30 mouse cellular contexts compared by ENCODE assay signal in the genomic region with DNA sequence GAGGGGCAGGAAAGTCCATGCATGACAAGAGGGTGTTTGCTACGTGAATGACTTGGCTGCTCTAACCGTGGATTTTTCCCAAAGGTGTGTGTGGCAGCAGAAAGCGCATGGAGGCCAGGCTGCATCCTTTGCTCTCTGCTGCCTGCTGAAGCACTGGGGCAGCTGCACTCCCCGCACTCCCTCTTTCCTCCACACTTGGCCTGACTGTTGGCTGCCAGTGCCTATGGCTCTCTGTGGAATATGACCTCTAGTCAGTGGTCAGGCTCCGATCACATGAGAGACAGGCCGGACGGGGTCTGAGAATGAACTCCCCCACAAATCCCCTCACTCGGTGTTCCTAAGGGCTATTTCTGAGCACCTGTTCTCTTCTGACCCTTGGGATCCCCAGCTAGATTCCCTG.
A peak's percentile ranks its signal among the peaks of the same experiment; 100 is the strongest.
DNase-seq lines count a peak whose midpoint lies in the region; ATAC-seq and TF ChIP-seq lines count a peak whose summit lies in the region.
"Had no signal": no experiment of that assay in that cellular context is flagged by ENCODE, and none has a peak within 500 bp of the region (broad histone marks: within the 10 kb centered on the region; RNA-seq: fewer than 3 reads in every experiment).

No protein-coding gene starts in this region.

- no peak overlapping the region for H3K9ac ChIP-seq in intestine, embryonic 14.5 days (ENCODE audit: low read length)
- H3K9ac ChIP-seq in intestine, postnatal 0 days (ENCODE audit: low read depth, low read length): no peak overlapping the region
- no peak overlapping the region for H3K9ac ChIP-seq in lung, postnatal 0 days (replicated peaks; ENCODE audit: low read depth)
- no peak overlapping the region for H3K9ac ChIP-seq in kidney, embryonic 16.5 days (replicated peaks; ENCODE audit: low read length)
- H3K9ac ChIP-seq: embryonic facial prominence, embryonic 15.5 days; forebrain, embryonic 13.5 days; heart, embryonic 12.5 days; hindbrain, embryonic 14.5 days; limb, embryonic 15.5 days; liver, embryonic 14.5 days; lung, embryonic 15.5 days; neural tube, embryonic 15.5 days; stomach, embryonic 15.5 days had no signal

- no peak for TF ChIP-seq EP300 in lung, postnatal 0 days (IDR thresholded peaks at IDR 0.05)

- H3K27me3 ChIP-seq in intestine, embryonic 14.5 days (replicated peaks; ENCODE audit: control insufficient read depth, insufficient read depth, low read length): no peaks in the 10 kb centered on the region
- H3K27me3 ChIP-seq in intestine, postnatal 0 days (replicated peaks; ENCODE audit: control insufficient read depth, insufficient read depth, low read length): no peaks in the 10 kb centered on the region
- no peaks in the 10 kb centered on the region for H3K27me3 ChIP-seq in lung, postnatal 0 days (replicated peaks; ENCODE audit: insufficient read depth, low read length)
- no peaks in the 10 kb centered on the region for H3K27me3 ChIP-seq in kidney, embryonic 16.5 days (ENCODE audit: insufficient read depth, low read length)
- H3K27me3 ChIP-seq: embryonic facial prominence, embryonic 15.5 days; forebrain, embryonic 13.5 days; limb, embryonic 15.5 days; lung, embryonic 15.5 days; neural tube, embryonic 15.5 days; stomach, embryonic 15.5 days had no signal

- no peak overlapping the region for H3K4me2 ChIP-seq in intestine, embryonic 14.5 days (ENCODE audit: low read length)
- no peak overlapping the region for H3K4me2 ChIP-seq in intestine, postnatal 0 days (replicated peaks; ENCODE audit: low read depth)
- no peak overlapping the region for H3K4me2 ChIP-seq in lung, postnatal 0 days (replicated peaks; ENCODE audit: low read depth, low read length)
- H3K4me2 ChIP-seq in kidney, embryonic 16.5 days (replicated peaks; ENCODE audit: low read depth, low read length): no peak overlapping the region
- H3K4me2 ChIP-seq: embryonic facial prominence, embryonic 15.5 days; forebrain, embryonic 13.5 days; heart, embryonic 12.5 days; hindbrain, embryonic 14.5 days; limb, embryonic 15.5 days; lung, embryonic 15.5 days; neural tube, embryonic 15.5 days; stomach, embryonic 15.5 days had no signal

- no peak overlapping the region for H3K27ac ChIP-seq in intestine, embryonic 14.5 days (ENCODE audit: low read depth)
- no peak overlapping the region for H3K27ac ChIP-seq in intestine, postnatal 0 days (ENCODE audit: low read depth, low read length)
- H3K27ac ChIP-seq in lung, postnatal 0 days (ENCODE audit: low read length): 0 out of 2 replicates have a peak overlapping the region, but pooled peaks have one; percentile 11
- H3K27ac ChIP-seq in kidney, embryonic 16.5 days (ENCODE audit: low read length): no peak overlapping the region
- H3K27ac ChIP-seq: embryonic facial prominence, embryonic 10.5 days; embryonic facial prominence, embryonic 15.5 days; forebrain, embryonic 13.5 days; hindbrain, embryonic 14.5 days; limb, embryonic 10.5 days; limb, embryonic 15.5 days; liver, embryonic 14.5 days; lung, embryonic 15.5 days; macrophage; neural tube, embryonic 15.5 days; stomach, embryonic 15.5 days had no signal

- peak; percentile 47 for DNase-seq in intestine, embryonic 14.5 days (ENCODE audit: low spot score)
- no peak for DNase-seq in lung, postnatal 0 days (ENCODE audit: low spot score)
- no peak for DNase-seq in lung, postnatal 10 days
- DNase-seq in kidney, postnatal 25 days: peak; percentile 45 to 59
- DNase-seq in adrenal gland, adult 18-20 months (ENCODE audit: low spot score in 2 of 2): no peak
- no peak for DNase-seq in thymus, adult 18-20 months
- DNase-seq: adrenal gland, postnatal 14 days; B cell, adult 2 months; cerebellum, postnatal 14 days; gastrocnemius, postnatal 36 days; heart, adult 2 months; layer of hippocampus, postnatal 36 days; midbrain, embryonic 14.5 days; retina, postnatal 1 day; right cerebral cortex, postnatal 25 days; thymus, postnatal 14 days had no signal

- H3K4me3 ChIP-seq in intestine, embryonic 14.5 days (ENCODE audit: low read depth, low read length): no peak overlapping the region
- no peak overlapping the region for H3K4me3 ChIP-seq in intestine, postnatal 0 days (ENCODE audit: low read depth, low read length)
- H3K4me3 ChIP-seq in lung, postnatal 0 days (ENCODE audit: low read depth, low read length): no peak overlapping the region
- no peak overlapping the region for H3K4me3 ChIP-seq in kidney, embryonic 16.5 days (ENCODE audit: low read length)
- H3K4me3 ChIP-seq: embryonic facial prominence, embryonic 10.5 days; embryonic facial prominence, embryonic 15.5 days; forebrain, embryonic 13.5 days; heart, adult 2 months; heart, embryonic 12.5 days; limb, embryonic 10.5 days; limb, embryonic 15.5 days; lung, embryonic 15.5 days; neural tube, embryonic 15.5 days; stomach, embryonic 15.5 days had no signal

- 0 out of 2 replicates have a peak, but pooled peaks cover 4% of the 10 kb centered on the region for H3K4me1 ChIP-seq in intestine, embryonic 14.5 days (replicated peaks; ENCODE audit: control insufficient read depth, insufficient read depth, low read length)
- no peaks in the 10 kb centered on the region for H3K4me1 ChIP-seq in intestine, postnatal 0 days (replicated peaks; ENCODE audit: control insufficient read depth, insufficient read depth, low read length)
- no peaks in the 10 kb centered on the region for H3K4me1 ChIP-seq in lung, postnatal 0 days (ENCODE audit: insufficient read depth, low read depth, low read length)
- no peaks in the 10 kb centered on the region for H3K4me1 ChIP-seq in kidney, embryonic 16.5 days (ENCODE audit: insufficient read depth, low read length)
- H3K4me1 ChIP-seq: embryonic facial prominence, embryonic 10.5 days; embryonic facial prominence, embryonic 15.5 days had no signal

- no peak for TF ChIP-seq CTCF in intestine, postnatal 0 days (IDR thresholded peaks at IDR 0.05; ENCODE audit: low read depth)
- TF ChIP-seq CTCF in lung, postnatal 0 days (IDR thresholded peaks at IDR 0.05): no peak

- ATAC-seq in intestine, embryonic 14.5 days (replicated peaks; ENCODE audit: low FRiP score, low TSS enrichment, low read depth): no peak
- no peak for ATAC-seq in intestine, postnatal 0 days
- no peak for ATAC-seq in lung, postnatal 0 days
- ATAC-seq in kidney, embryonic 16.5 days (ENCODE audit: low FRiP score, low TSS enrichment): peak; percentile 44; the same call in 1 of the 2 replicates
- ATAC-seq: forebrain, embryonic 13.5 days had no signal

- H3K9me3 ChIP-seq in intestine, embryonic 14.5 days (ENCODE audit: control insufficient read depth, low read length): no peaks in the 10 kb centered on the region
- no peaks in the 10 kb centered on the region for H3K9me3 ChIP-seq in intestine, postnatal 0 days (ENCODE audit: control insufficient read depth)
- no peaks in the 10 kb centered on the region for H3K9me3 ChIP-seq in lung, postnatal 0 days (ENCODE audit: low read length)
- H3K9me3 ChIP-seq in kidney, embryonic 16.5 days (ENCODE audit: low read length): no peaks in the 10 kb centered on the region
- H3K9me3 ChIP-seq: embryonic facial prominence, embryonic 10.5 days; embryonic facial prominence, embryonic 15.5 days; forebrain, embryonic 13.5 days; heart, embryonic 12.5 days; limb, embryonic 10.5 days; limb, embryonic 15.5 days; lung, embryonic 15.5 days; neural tube, embryonic 15.5 days; stomach, embryonic 15.5 days had no signal

- no peaks in the 10 kb centered on the region for H3K36me3 ChIP-seq in intestine, embryonic 14.5 days (ENCODE audit: control insufficient read depth, insufficient read depth, low read length)
- no peaks in the 10 kb centered on the region for H3K36me3 ChIP-seq in intestine, postnatal 0 days (ENCODE audit: control insufficient read depth, insufficient read depth)
- H3K36me3 ChIP-seq in lung, postnatal 0 days (ENCODE audit: insufficient read depth, low read length): no peaks in the 10 kb centered on the region; the same call in 1 of the 2 replicates
- no peaks in the 10 kb centered on the region for H3K36me3 ChIP-seq in kidney, embryonic 16.5 days (ENCODE audit: insufficient read depth, low read length)
- H3K36me3 ChIP-seq: embryonic facial prominence, embryonic 10.5 days; embryonic facial prominence, embryonic 15.5 days; limb, embryonic 10.5 days; limb, embryonic 15.5 days; lung, embryonic 15.5 days; stomach, embryonic 15.5 days had no signal

- 88% methylated on average over 8 of the region's 8 CpGs for WGBS in intestine, embryonic 14.5 days
- 86% methylated on average over 8 of the region's 8 CpGs for WGBS in intestine, postnatal 0 days
- 79% methylated on average over 8 of the region's 8 CpGs for WGBS in lung, postnatal 0 days
- 67% methylated on average over 8 of the region's 8 CpGs for WGBS in kidney, embryonic 16.5 days

Comparison
In these comparisons a context has a peak if more than half of its experiments do, and no peak if none do; other contexts are left out.
1. DNase-seq: peak in intestine, embryonic 14.5 days (single experiment) and kidney, postnatal 25 days (2 of 2); none in lung, postnatal 0 days (single experiment), lung, postnatal 10 days (single experiment), adrenal gland, adult 18-20 months (0 of 2) and thymus, adult 18-20 months (0 of 2).